Mouse (Mus musculus) liver, embryonic 14.5 days (tissue): ENCODE data around the gene Tceal7. TPM values are rescaled to one million over a fixed set of nuclear protein-coding genes. Genes with fewer than 3 reads are reported as not detected.
A peak's percentile ranks its signal among the peaks of the same experiment; 100 is the strongest.

Source experiments
- ATAC-seq: fragments of 200-750 bp; cut with Nextera tagmentation; 2 replicates; pipeline ENCODE4 v1.8.0; 2017; ENCODE audit warnings: moderate number of reproducible peaks, mild to moderate bottlenecking, moderate library complexity; ENCODE audit not compliant: insufficient read depth
- DNase-seq, 3 experiments: peaks; one replicate each; pipeline ENCODE4 v3.0.0-alpha.2; 2012 to 2013; ENCODE audit warnings: low read depth in 3 of 3, low spot score in 3 of 3
- H3K27ac ChIP-seq: fragments of 300-500 bp; sonication (generic); 2 replicates; pipeline ENCODE4 v1.5.1; 2014; ENCODE audit warnings: moderate library complexity, mild to moderate bottlenecking, control low read depth, inconsistent platforms
- H3K27me3 ChIP-seq: fragments of 300-500 bp; sonication (generic); 2 replicates; pipeline ENCODE4 v1.6.1; 2014; ENCODE audit warnings: mild to moderate bottlenecking, low read length, moderate library complexity; ENCODE audit not compliant: control insufficient read depth, insufficient read depth
- H3K36me3 ChIP-seq: fragments of 300-500 bp; sonication (generic); replicated peaks from 2 replicates; pipeline ENCODE4 v1.6.1; 2014; ENCODE audit warnings: low read depth; ENCODE audit not compliant: control insufficient read depth, insufficient read depth
- H3K4me1 ChIP-seq, 2 experiments: fragments of 200-500 bp in 1 of 2; fragments of 300-500 bp in 1 of 2; sonication (generic) in 1 of 2; replicated peaks; 2 replicates each; pipeline ENCODE4 v1.6.1; 2012 to 2014; ENCODE audit warnings: antibody characterized with exemption in 1 of 2, inconsistent platforms in 1 of 2, low read length in 1 of 2; ENCODE audit not compliant: control insufficient read depth in 2 of 2, insufficient read depth in 2 of 2
- H3K4me2 ChIP-seq: fragments of 300-500 bp; sonication (generic); 2 replicates; pipeline ENCODE4 v1.6.1; 2014; ENCODE audit warnings: low read depth, mild to moderate bottlenecking, control low read depth, moderate library complexity
- H3K4me3 ChIP-seq, 2 experiments: fragments of 200-500 bp in 1 of 2; fragments of 300-500 bp in 1 of 2; sonication (generic) in 1 of 2; 2 replicates each; pipeline ENCODE4 v1.5.1; 2012 to 2014; ENCODE audit warnings: low read depth in 2 of 2, low read length in 2 of 2, mild to moderate bottlenecking in 2 of 2, control low read depth in 1 of 2, inconsistent platforms in 1 of 2, moderate library complexity in 1 of 2; ENCODE audit not compliant: insufficient read depth in 1 of 2
- H3K9ac ChIP-seq: fragments of 300-500 bp; sonication (generic); replicated peaks from 2 replicates; pipeline ENCODE4 v1.6.1; 2014; ENCODE audit warnings: mild to moderate bottlenecking, control low read depth, moderate library complexity
- H3K9me3 ChIP-seq: fragments of 300-500 bp; sonication (generic); 2 replicates; pipeline ENCODE4 v1.6.1; 2016; ENCODE audit warnings: low read length, mixed read lengths; ENCODE audit not compliant: control insufficient read depth
- CTCF ChIP-seq: IDR thresholded peaks from 2 replicates; pipeline ENCODE4 v1.5.1; 2016; ENCODE audit warnings: antibody characterized with exemption, low read depth, control low read depth
- EP300 ChIP-seq: IDR thresholded peaks from 2 replicates; pipeline ENCODE4 v1.6.1; 2016; ENCODE audit warnings: antibody characterized with exemption, low read depth
- WGBS: fragments of 180-500 bp; shearing (Covaris S2); extraction: QIAGEN DNeasy Blood & Tissue Kit; methylation state at CpG from one replicate; pipeline ENCODE4 v1.1.7; 2014; ENCODE audit not compliant: insufficient replicate concordance; 5-methylcytosine and 5-hydroxymethylcytosine counted together
- polyA plus RNA-seq, 2 experiments: library from polyadenylated mRNA; depleted of rRNA in 1 of 2; stranded (reverse) in 1 of 2; unstranded in 1 of 2; fragments of >200 nt; fragmentation: Nextera tagmentation in 1 of 2; extraction: Ambion mirVana in 1 of 2; gene quantifications; 2 replicates each; pipeline versions ENCODE4 v1.2.1 to v1.2.3; 2012 to 2014

Gene Tceal7
- polyA plus RNA-seq, 2 experiments = 0.10 to 0.12 TPM

GRCm38 (mm10) chrX:136223714-136224113 is 9.1 kb downstream of the Tceal7 start:
- no peak overlapping the region for H3K9ac ChIP-seq
- no peak for TF ChIP-seq CTCF
- TF ChIP-seq EP300 = no peak
- no peaks in the 10 kb centered on the region for H3K36me3 ChIP-seq
- H3K9me3 ChIP-seq = no peaks in the 10 kb centered on the region
- H3K4me3 ChIP-seq = no peak overlapping the region
- H3K4me1 ChIP-seq = no peaks in the 10 kb centered on the region
- no peak overlapping the region for H3K4me2 ChIP-seq
- H3K27ac ChIP-seq = no peak overlapping the region
- ATAC-seq (no peak), DNase-seq (no peak)
- H3K27me3 ChIP-seq = no peaks in the 10 kb centered on the region
- 58% methylated on average over 6 of the region's 6 CpGs for WGBS

DNA sequence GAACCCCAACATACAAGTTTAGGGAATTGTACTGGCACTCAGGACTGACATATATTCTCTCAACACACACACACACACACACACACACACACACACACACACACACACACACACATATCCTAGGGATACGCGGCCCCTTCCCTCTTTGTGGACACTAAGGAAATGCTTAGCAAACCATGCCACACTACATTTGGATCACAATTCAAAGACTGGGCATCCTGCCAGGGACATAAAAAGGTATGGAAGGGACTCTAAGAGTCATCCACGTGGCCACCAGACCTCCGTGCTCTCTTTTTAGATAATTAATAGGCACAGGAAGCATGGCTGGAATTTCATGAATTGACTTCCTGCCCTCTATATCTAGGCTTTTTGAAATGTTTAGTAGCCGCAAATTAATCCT is 13.2 kb downstream of the Tceal7 start:
- DNase-seq = no peak
- Histone ChIP-seq H3K27ac (no peak overlapping the region), H3K4me1 (no peaks in the 10 kb centered on the region), H3K36me3 (no peaks in the 10 kb centered on the region), H3K27me3 (no peaks in the 10 kb centered on the region), H3K4me3 (no peak overlapping the region), H3K9ac (no peak overlapping the region), H3K9me3 (no peaks in the 10 kb centered on the region), H3K4me2 (no peak overlapping the region)
- 72% methylated on average over 5 of the region's 5 CpGs for WGBS
- ATAC-seq = no peak
- no peak for TF ChIP-seq EP300
- no peak for TF ChIP-seq CTCF

- Histone ChIP-seq H3K9ac (no peak overlapping the region), H3K4me3 (no peak overlapping the region), H3K27ac (no peak overlapping the region), H3K9me3 (no peaks in the 10 kb centered on the region), H3K4me2 (no peak overlapping the region), H3K36me3 (no peaks in the 10 kb centered on the region), H3K27me3 (no peaks in the 10 kb centered on the region), H3K4me1 (no peaks in the 10 kb centered on the region)
- 34% methylated on average over 3 of the region's 3 CpGs for WGBS
- DNase-seq (no peak), ATAC-seq (no peak)
- TF ChIP-seq EP300 (no peak), CTCF (peak; percentile 42; the same call in 1 of the 2 replicates)
These were observed 23.5 kb downstream of the Tceal7 start for GRCm38 (mm10) chrX:136238118-136238517.

- no peaks in the 10 kb centered on the region for H3K27me3 ChIP-seq
- H3K27ac ChIP-seq = no peak overlapping the region
- 65% methylated on average over 2 of the region's 2 CpGs for WGBS
- H3K4me2 ChIP-seq = no peak overlapping the region
- no peak for ATAC-seq
- no peak overlapping the region for H3K4me3 ChIP-seq
- H3K4me1 ChIP-seq = no peaks in the 10 kb centered on the region
- TF ChIP-seq CTCF = no peak
- TF ChIP-seq EP300 = no peak
- H3K9me3 ChIP-seq = no peaks in the 10 kb centered on the region
- no peak for DNase-seq
- H3K36me3 ChIP-seq = no peaks in the 10 kb centered on the region
- no peak overlapping the region for H3K9ac ChIP-seq
These were observed 28.6 kb downstream of the Tceal7 start for GRCm38 (mm10) chrX:136243181-136243580.

DNA sequence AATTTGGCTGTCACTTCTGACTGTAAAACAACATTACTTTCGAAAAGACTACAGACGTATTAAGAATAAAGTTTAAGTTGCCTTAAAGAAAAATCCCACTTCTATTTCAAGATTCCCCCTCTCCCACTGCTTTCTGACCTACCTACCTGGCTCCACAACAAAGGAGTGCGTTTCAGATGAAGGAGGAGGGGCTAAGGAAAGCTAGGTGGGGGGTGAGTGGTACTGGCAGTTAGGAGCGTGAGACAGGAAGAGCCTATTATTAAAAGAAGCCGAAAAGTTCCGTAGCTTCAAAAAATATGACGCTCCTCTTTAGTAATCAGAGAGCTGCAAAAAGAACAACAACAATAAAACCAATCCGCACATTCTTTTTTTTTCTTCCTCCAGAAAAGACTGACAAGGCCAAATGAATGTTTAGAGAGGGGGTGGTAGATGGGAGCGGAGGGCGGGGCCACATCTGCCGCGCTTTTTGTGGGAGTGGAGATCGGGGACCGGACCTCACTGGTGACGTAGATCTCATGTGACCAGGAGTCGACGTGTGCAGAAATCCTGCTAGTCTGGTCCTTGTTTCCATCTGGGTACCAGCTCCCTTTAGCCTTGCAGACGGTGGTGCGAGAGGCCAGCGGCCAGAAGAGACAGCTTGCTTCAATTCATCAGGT is 30.1 kb downstream of the Tceal7 start, which contains the start of gene Tceal9:
Gene Tceal9, plus strand, starts transcription at position 506 of the 656 bp plus-strand sequence.
- Histone ChIP-seq H3K4me2 (peak within 1 kb of the TSS; percentile 76), H3K9me3 (no peaks in the 10 kb centered on the region), H3K27me3 (no peaks in the 10 kb centered on the region), H3K9ac (peak within 1 kb of the TSS; percentile 68), H3K4me3 (peak within 1 kb of the TSS; percentile 70 to 93), H3K4me1 (no peaks in the 10 kb centered on the region), H3K27ac (peak within 1 kb of the TSS; percentile 35; the same call in 1 of the 2 replicates), H3K36me3 (no peaks in the 10 kb centered on the region)
- DNase-seq (peak; percentile 72 to 77 (median 74)), ATAC-seq (peak; percentile 92)
- TF ChIP-seq CTCF (no peak), EP300 (no peak)
- 12% methylated on average over 20 of the region's 20 CpGs for WGBS
